Mouse (Mus musculus) small intestine, adult 2 months (tissue): ENCODE measurements around the gene Syne1.

Source experiments
- CTCF ChIP-seq: fragments of 200-500 bp; IDR thresholded peaks from 2 replicates; pipeline ENCODE4 v1.5.1; 2012; ENCODE audit warnings: low read depth, mild to moderate bottlenecking, control low read depth, inconsistent platforms, low read length, moderate library complexity, mixed read lengths; ENCODE audit not compliant: insufficient replicate concordance, insufficient read length; ENCODE audit errors: extremely low read depth
- POLR2A ChIP-seq: fragments of 200-500 bp; IDR thresholded peaks from 2 replicates; pipeline ENCODE4 v1.6.1; 2012; ENCODE audit warnings: low read depth, mild to moderate bottlenecking, control low read depth, inconsistent platforms, low read length, moderate library complexity

DNA sequence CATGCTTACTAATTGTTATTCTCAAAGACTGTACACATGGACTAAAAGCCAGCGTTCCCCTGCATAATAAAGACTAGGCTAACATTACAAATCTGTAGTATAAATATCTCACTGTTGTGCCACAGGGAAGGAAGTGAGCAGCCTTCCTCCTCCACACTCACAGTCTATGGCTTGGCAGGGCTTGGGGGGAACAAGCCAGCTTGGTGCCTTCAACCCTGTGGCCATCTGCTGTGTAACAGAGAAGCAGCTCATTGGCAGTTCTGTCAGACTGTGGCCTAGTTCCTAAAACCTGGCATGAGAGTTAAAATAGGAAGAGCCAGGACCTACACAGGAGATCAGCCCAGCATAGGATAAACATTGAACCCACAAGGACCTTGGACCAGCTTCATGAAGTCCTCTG is 23.0 kb downstream of the Syne1 start:
- TF ChIP-seq CTCF (no peak), POLR2A (no peak)
